Mouse (Mus musculus) lung, embryonic 15.5 days (tissue): ENCODE measurements around the gene Loxl4. TPM values are rescaled to one million over a fixed set of nuclear protein-coding genes. Genes with fewer than 3 reads are reported as not detected.

Source experiments
- ATAC-seq: fragments of 200-750 bp; cut with Nextera tagmentation; 2 replicates; pipeline ENCODE4 v1.8.0; 2017; ENCODE audit warnings: moderate number of reproducible peaks, borderline replicate concordance; ENCODE audit not compliant: low FRiP score, low TSS enrichment; ENCODE audit errors: extremely low read depth
- H3K27ac ChIP-seq: fragments of 300-500 bp; sonication (generic); 2 replicates; pipeline ENCODE4 v1.5.1; 2015; ENCODE audit warnings: moderate library complexity, mild to moderate bottlenecking, inconsistent platforms
- H3K27me3 ChIP-seq: fragments of 300-500 bp; sonication (generic); 2 replicates; pipeline ENCODE4 v1.6.1; 2015; ENCODE audit warnings: inconsistent platforms
- H3K36me3 ChIP-seq: fragments of 300-500 bp; sonication (generic); 2 replicates; pipeline ENCODE4 v1.6.1; 2015; ENCODE audit warnings: inconsistent platforms
- H3K4me1 ChIP-seq: fragments of 300-500 bp; sonication (generic); 2 replicates; pipeline ENCODE4 v1.6.1; 2015; ENCODE audit warnings: inconsistent platforms
- H3K4me2 ChIP-seq: fragments of 300-500 bp; sonication (generic); 2 replicates; pipeline ENCODE4 v1.6.1; 2015; ENCODE audit warnings: inconsistent platforms, mild to moderate bottlenecking, moderate library complexity
- H3K4me3 ChIP-seq: fragments of 300-500 bp; sonication (generic); 2 replicates; pipeline ENCODE4 v1.5.1; 2015; ENCODE audit warnings: mild to moderate bottlenecking, inconsistent platforms
- H3K9ac ChIP-seq: fragments of 300-500 bp; sonication (generic); 2 replicates; pipeline ENCODE4 v1.6.1; 2015; ENCODE audit warnings: inconsistent platforms
- H3K9me3 ChIP-seq: fragments of 300-500 bp; sonication (generic); 2 replicates; pipeline ENCODE4 v1.6.1; 2016; ENCODE audit warnings: inconsistent platforms
- WGBS: fragments of 180-500 bp; shearing (Covaris S2); methylation state at CpG from one replicate; pipeline ENCODE4 v1.1.7; 2015; 5-methylcytosine and 5-hydroxymethylcytosine counted together
- polyA plus RNA-seq: library from polyadenylated mRNA; unstranded; fragments of >200 nt; fragmentation: Nextera tagmentation; extraction: Ambion mirVana; gene quantifications from 2 replicates; pipeline ENCODE4 v1.2.1, GENCODE M21; 2015

Gene Loxl4
- polyA plus RNA-seq, 1 experiment from 2014 or later: 0.65 TPM

DNA sequence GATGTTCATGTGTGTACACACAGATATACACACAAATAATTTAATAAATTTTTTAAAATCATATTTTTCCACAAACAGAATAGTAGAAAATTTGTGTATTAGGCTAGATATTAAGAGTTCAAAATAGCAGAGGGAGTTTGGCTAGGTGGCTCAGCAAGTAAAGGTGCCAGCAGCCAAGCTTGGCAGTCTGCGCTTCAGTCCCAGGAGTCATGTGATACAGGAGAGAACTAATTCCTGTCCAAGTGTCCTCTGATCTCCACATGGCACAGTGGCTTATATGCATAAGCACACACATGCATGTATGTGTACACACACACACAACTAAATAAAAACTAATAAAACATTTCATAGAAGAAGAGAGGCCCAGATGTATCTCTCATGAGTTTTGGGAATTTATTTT, 50.6 kb downstream of the Loxl4 start:
- 100% methylated on average over 1 of the region's 1 CpGs for WGBS
- ATAC-seq: no peak
- Histone ChIP-seq H3K27ac (no peak overlapping the region), H3K4me1 (no peaks in the 10 kb centered on the region), H3K9ac (no peak overlapping the region), H3K4me2 (no peak overlapping the region), H3K27me3 (no peaks in the 10 kb centered on the region), H3K36me3 (peaks cover 3% of the 10 kb centered on the region; the same call in 1 of the 2 replicates), H3K4me3 (no peak overlapping the region), H3K9me3 (no peaks in the 10 kb centered on the region)

DNA sequence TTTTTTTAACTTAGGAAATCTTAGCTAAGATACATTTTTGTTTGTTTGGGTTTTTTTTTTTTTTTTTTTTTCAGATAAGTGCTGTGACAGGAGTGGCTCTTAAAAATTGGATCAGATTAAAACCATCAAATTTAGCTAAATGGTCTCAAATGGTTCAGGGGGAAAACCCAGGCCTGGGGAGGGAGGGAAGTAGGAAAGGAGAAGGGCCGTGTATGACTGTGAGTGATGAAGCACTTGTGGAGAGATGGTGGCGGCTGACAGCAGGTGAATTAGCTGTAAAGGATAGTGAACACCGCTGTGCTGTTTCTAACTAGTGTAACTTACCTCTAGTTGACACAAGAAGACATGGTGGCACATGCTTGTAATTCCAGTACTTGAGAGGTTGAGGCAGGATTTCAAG, 53.9 kb downstream of the Loxl4 start:
- H3K9ac ChIP-seq: no peak overlapping the region
- WGBS: 66% methylated on average over 3 of the region's 3 CpGs
- ATAC-seq: no peak
- H3K4me1 ChIP-seq: no peaks in the 10 kb centered on the region
- H3K36me3 ChIP-seq: peaks cover 3% of the 10 kb centered on the region; the same call in 1 of the 2 replicates
- H3K27me3 ChIP-seq: no peaks in the 10 kb centered on the region
- no peak overlapping the region for H3K4me2 ChIP-seq
- H3K27ac ChIP-seq: no peak overlapping the region
- no peaks in the 10 kb centered on the region for H3K9me3 ChIP-seq
- H3K4me3 ChIP-seq: no peak overlapping the region

Other genes with a start within 250 kb of the Loxl4 start
- 1.4 and 2.0 TPM in 2 replicates for gene Crtac1, start 181.0 kb downstream of the Loxl4 start, polyA plus RNA-seq
- 19.9 and 23.3 TPM in 2 replicates for gene R3hcc1l, start 94.1 kb downstream of the Loxl4 start, polyA plus RNA-seq
- gene Pyroxd2, start 140.0 kb upstream of the Loxl4 start, polyA plus RNA-seq: 5.3 and 5.8 TPM in 2 replicates
- gene Hps1, start 167.2 kb upstream of the Loxl4 start, polyA plus RNA-seq: 16.3 and 17.7 TPM in 2 replicates